Mouse (Mus musculus) right cerebral cortex, adult 2 months (tissue): ENCODE measurements around the gene Hoxb6.
A peak's percentile ranks its signal among the peaks of the same experiment; 100 is the strongest.

Source experiments
- DNase-seq, 2 experiments: peaks; one replicate each; pipeline ENCODE4 v3.0.0; 2021 to 2022; ENCODE audit warnings: low spot score in 2 of 2

Hoxb6 gene

GRCm38 (mm10) chr11:96285771-96286738 lies 6.2 kb upstream of the Hoxb6 start, which contains the start of gene Hoxb7:
Hoxb7 (plus strand) TSS chr11:96286623.
- DNase-seq = no peak

DNA sequence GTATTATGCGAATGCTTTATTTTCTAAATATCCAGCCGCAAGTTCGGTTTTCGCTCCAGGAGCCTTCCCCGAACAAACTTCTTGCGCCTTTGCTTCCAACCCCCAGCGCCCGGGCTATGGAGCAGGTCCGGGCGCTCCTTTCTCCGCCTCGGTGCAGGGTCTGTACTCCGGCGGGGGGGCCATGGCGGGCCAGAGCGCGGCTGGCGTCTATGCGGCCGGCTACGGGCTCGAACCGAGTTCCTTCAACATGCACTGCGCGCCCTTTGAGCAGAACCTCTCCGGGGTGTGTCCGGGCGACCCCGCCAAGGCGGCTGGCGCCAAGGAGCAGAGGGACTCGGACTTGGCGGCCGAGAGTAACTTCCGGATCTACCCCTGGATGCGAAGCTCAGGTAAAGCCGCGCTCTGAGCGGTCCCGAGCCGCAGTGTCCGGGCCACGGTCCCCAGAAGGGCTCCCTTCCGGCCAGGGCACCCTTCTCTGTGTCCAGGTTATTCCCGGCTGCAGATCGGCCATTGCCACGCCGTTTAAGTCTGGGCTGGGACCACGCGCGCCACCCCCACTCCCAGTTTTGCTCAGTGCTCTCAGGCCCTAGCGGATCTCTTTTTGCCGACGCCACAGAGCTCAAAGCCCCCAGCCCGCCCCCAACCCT lies 5.4 kb upstream of the Hoxb6 start:
- no peak for DNase-seq

- no peak for DNase-seq
Measured at GRCm38 (mm10) chr11:96287411-96287810, 4.9 kb upstream of the Hoxb6 start.

DNA sequence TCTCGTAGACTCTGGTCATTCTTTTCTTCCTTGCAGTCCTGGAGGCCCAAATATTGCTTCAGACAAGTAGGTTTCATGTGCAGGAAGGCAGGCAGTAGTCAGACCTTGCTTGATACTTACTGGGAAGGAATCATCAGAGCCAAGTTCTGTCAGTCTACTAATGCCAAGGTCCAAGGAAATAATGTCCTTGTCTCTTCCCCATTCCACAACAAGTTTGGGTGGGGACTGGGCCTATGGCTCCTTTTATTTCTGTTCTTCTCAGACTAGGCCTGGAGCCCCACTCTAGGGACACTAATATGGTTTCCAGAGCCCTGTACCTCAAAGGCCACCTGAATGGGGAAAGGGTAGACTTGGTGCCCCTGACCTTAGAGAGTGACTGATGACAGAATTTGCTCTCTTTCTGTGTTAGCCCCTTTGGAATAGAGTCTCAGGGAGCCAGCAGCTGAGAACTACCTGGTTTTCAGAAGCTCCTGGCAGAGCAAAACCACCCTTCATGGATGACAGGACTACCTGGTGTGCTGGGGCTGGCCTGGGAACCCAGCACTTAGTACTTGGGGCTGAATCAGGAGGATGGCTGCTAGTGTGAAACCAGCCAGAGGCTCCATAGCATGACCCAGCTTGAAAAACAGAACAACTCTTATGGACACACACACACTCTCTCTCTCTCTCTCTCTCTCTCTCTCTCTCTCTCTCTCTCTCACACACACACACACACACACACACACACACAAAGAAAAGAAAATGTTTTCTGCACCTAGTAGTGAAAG lies 3.6 kb upstream of the Hoxb6 start:
- DNase-seq = no peak

DNA sequence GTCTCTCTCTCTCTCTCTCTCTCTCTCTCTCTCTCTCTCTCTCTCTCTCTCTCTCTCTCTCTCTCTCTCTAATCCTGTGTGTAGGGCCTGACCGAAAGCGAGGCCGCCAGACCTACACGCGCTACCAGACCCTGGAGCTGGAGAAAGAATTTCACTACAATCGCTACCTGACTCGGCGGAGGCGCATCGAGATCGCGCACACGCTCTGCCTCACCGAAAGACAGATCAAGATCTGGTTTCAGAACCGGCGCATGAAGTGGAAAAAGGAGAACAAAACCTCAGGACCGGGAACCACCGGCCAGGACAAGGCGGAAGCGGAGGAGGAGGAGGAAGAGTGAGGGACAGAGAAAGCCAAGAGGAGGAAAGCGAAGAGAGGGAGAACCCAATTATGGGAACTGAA lies 3.0 kb upstream of the Hoxb6 start:
- no peak for DNase-seq

GRCm38 (mm10) chr11:96289837-96290236 lies 2.4 kb upstream of the Hoxb6 start:
- no peak for DNase-seq

- no peak for DNase-seq
Measured at GRCm38 (mm10) chr11:96290705-96291355, 1.4 kb upstream of the Hoxb6 start.

GRCm38 (mm10) chr11:96292565-96293301 lies 457 bp downstream of the Hoxb6 start:
- DNase-seq = no peak

DNA sequence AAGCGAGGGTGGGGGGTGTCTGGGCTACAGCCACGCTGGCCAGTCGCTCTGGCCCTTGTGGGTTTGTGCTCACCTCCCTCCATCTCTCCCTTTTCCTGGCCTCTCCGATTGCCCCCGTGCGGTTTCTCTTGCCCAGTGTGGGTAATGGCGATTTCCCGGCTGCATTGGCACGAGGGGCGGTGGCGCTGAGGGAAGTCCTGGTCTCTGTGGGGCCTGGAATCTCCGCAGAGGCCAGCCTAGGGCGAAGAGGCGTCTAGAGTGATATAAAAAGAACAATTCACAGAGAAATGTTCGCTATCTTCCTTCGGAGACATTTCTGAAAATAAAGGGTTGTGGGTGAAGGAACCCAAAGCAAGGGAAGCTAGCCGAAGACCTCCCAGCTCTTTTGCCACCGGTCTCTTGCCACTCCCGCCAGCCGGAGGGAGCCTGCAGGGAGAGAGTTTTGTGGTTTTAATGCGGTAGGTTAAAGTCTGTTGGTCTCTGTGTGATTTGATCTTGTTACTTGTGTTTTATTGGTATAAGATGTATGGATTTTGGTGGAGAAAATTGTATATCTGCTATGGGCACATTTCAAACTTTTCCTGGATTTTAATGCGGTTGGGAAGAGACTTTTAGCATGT lies 1.1 kb downstream of the Hoxb6 start:
- no peak for DNase-seq

DNA sequence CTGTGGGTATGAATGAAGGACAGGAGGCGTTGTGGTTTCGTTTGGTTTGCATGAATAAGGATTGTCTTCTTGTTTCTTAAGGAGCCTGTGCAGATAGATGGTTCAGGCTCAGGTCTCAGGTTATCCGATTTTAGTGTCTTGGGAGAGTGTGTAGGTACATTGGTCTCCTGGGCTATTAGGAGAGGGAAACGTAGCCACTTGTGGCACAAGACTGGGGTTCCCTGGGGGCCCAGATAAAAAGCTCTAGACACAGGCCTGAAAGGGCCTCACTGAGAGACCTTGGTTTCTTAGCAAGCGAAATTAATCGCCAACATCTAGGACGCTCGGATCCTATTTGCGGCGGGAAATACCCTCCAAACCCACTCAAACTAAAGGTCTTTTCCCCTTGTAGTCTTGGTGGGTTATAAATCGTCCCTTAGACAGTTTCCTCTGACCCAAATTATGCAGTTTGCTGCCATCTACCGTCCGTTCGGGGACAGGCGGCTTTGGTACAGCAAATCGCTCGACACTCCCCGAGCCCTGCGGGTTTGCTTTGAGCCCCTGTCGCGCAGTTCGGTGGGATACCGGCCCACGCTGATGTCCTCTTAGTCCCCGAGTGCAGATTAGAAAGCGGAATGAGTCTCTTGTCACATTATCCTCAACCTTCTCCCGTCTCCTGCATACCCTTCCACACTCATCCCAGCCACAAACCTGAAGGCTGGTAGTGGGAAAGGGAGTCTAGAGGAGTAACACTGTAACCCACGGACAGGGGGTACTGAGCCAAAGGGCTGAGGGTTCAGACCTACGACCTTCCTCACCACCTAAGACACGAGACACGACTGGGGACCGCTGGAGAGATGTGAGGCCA lies 2.2 kb downstream of the Hoxb6 start:
- DNase-seq = peak; percentile 44 to 65

DNA sequence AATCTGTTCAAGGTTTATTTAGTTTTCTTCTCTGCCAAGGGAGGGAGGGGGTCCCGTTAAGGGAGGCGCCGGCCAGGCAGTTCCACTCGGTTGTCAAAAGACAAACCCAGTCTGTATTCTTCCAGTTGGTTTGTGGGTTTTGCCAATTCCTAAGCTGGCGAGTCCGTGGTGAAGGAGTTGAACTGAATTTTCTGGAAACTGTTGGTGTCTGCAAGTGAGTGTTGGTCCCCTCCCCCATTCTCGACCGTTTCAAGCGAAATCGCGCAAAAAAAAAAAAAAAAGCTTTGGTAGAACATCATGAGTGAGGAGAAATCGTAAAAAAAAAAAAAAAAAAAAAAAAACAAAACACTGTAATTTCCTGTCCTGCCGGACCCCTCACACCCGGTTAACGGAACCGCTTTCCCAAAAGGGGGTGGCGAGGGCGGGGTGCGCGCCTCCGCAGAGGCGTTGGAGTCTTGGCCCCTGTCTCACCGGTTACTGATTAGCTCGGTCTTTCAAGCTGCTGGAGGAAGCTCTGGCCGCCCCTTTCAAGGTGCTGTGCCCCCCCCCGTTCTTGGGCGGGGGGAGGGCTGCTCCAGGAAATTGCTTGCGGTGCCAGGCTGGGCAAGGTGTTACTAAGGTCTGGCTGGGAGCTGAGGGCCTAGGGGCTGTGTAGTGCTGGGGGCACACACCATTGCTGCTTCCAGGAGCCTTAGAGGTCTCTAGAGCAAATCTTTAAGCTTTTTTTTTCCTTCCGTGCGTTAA lies 3.0 kb downstream of the Hoxb6 start:
- DNase-seq = no peak

- no peak for DNase-seq
Measured at GRCm38 (mm10) chr11:96296997-96297396, 4.7 kb downstream of the Hoxb6 start.

GRCm38 (mm10) chr11:96297428-96297827 lies 5.2 kb downstream of the Hoxb6 start:
- DNase-seq = no peak

GRCm38 (mm10) chr11:96297968-96298635 lies 5.8 kb downstream of the Hoxb6 start:
- no peak for DNase-seq

DNA sequence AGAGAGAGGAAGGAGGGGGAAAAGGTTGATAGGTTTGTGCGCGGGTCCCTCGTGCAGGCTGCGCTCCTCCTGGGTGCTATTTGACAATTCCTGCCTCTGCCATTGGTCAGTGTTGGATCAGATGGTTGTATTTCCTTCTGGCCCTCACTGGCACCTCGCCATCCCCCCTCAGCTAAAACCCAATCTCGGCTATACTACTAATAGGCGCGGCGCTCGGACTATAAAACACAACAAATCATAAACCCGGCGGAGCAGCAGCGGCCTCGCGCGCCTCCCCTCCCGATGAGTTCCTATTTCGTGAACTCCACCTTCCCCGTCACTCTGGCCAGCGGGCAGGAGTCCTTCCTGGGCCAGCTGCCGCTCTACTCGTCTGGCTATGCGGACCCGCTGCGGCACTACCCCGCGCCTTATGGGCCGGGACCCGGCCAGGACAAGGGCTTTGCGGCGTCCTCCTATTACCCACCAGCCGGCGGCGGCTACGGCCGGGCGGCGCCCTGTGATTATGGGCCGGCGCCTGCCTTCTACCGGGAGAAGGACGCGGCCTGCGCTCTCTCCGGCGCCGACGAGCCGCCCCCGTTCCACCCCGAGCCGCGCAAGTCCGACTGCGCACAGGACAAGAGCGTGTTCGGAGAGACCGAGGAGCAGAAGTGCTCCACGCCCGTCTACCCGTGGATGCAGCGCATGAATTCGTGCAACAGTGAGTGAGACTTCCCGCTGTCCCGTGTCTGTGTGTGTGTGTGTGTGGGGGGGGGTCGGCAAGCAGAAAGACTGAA lies 6.8 kb downstream of the Hoxb6 start:
- DNase-seq = no peak

DNA sequence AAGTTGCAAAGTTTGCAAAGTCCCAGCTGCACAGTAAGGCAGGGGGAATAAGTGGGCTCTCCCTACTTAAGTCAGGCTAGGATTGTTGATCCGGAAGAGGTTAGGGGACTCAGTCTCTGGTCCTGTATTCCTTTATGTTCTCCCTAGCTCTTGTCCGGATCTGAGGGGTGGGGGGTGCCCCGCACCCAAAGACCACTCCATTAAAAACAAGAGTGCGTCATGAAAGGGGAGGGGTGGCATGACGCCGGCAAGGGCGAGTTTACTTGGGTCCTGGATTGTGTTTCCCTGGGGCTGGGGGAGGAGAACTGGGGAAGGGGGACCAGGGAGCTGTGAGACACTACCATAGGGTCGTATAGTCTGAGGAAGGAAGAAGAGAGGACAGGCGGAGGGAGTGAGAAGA lies 7.5 kb downstream of the Hoxb6 start:
- DNase-seq = no peak

DNA sequence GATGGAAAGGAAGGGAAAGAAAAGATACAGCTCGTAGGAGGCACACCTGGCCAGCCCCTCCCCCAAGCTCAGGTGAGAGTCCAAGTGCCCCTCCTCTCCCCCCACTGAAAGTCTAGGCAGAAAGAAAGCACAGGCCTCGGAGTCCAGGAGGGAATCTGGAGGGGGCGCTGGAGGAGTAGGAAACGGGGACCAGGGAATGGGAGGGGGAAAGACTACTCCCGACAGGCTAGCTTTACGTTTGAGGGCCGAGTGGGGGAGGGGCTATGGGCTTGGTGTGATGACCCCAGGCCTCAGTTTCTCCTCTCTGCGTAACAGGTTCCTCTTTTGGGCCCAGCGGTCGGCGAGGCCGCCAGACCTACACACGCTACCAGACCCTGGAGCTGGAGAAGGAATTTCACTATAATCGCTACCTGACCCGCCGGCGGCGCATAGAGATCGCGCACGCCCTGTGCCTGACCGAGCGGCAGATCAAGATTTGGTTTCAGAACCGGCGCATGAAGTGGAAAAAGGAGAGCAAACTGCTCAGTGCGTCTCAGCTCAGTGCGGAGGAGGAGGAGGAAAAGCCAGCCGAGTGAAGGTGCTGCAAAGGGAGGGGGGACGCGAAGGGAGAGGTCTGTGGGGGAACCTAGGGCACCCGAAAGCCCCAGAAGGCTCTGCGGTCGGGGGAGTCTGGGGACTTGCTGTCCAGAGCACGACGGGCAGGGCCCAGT lies 8.2 kb downstream of the Hoxb6 start:
- no peak for DNase-seq
